Comparison of ENCODE assay signal across 10 mouse cellular contexts in the genomic region with DNA sequence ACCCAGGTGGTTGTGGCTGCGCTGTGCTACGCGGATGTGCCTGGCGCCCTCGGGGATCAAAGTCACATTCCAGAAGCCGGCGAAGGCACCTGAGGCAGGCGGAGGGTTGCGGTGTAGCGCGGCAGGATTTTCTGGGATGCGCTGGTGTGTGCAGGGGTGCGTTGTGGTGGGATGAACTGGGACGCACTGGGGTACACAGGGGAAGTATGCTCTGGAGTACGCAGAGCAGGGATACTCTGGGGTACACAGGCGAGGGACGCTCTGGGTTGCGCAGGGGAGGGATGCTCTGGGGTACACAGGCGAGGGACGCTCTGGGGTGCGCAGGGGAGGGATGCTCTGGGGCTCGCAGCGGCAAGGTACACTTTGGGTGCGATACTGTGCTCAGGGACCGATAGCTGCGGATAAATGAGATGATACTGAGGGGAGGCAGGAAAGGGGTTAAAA. TPM values are rescaled to one million over a fixed set of nuclear protein-coding genes. Genes with fewer than 3 reads are reported as not detected.
DNase-seq lines count a peak whose midpoint lies in the region; ATAC-seq and TF ChIP-seq lines count a peak whose summit lies in the region.
"Had no signal": no experiment of that assay in that cellular context is flagged by ENCODE, and none has a peak within 500 bp of the region (broad histone marks: within the 10 kb centered on the region; RNA-seq: fewer than 3 reads in every experiment).

No protein-coding gene starts in this region.

- peak overlapping the region; percentile 51 for H3K4me2 ChIP-seq in kidney, embryonic 14.5 days (replicated peaks; ENCODE audit: low read depth, low read length)
- peak overlapping the region; percentile 62 for H3K4me2 ChIP-seq in embryonic facial prominence, embryonic 13.5 days
- peak overlapping the region; percentile 52 for H3K4me2 ChIP-seq in hindbrain, postnatal 0 days (ENCODE audit: low read depth, low read length)
- H3K4me2 ChIP-seq in midbrain, embryonic 16.5 days (ENCODE audit: low read length): peak overlapping the region; percentile 59

- H3K9ac ChIP-seq in kidney, embryonic 14.5 days (ENCODE audit: low read depth, low read length): 0 out of 2 replicates have a peak overlapping the region, but pooled peaks have one; percentile 4
- H3K9ac ChIP-seq in embryonic facial prominence, embryonic 13.5 days: peak overlapping the region; percentile 55
- H3K9ac ChIP-seq in hindbrain, postnatal 0 days (replicated peaks; ENCODE audit: low read length): no peak overlapping the region
- H3K9ac ChIP-seq in midbrain, embryonic 16.5 days (ENCODE audit: low read depth, low read length): no peak overlapping the region

- no peak overlapping the region for H3K27ac ChIP-seq in kidney, embryonic 14.5 days (ENCODE audit: low read depth, low read length)
- no peak overlapping the region for H3K27ac ChIP-seq in embryonic facial prominence, embryonic 13.5 days
- H3K27ac ChIP-seq in hindbrain, postnatal 0 days: no peak overlapping the region
- no peak overlapping the region for H3K27ac ChIP-seq in midbrain, embryonic 16.5 days (ENCODE audit: low read length)
- H3K27ac ChIP-seq in thymus, adult 2 months (ENCODE audit: control insufficient read depth, insufficient read depth, low read length): no peak overlapping the region

- peak; percentile 20 for ATAC-seq in kidney, embryonic 14.5 days (ENCODE audit: low FRiP score, low TSS enrichment)
- 0 out of 2 replicates have a peak, but pooled peaks have one; percentile 35 for ATAC-seq in embryonic facial prominence, embryonic 13.5 days (ENCODE audit: insufficient number of reproducible peaks, insufficient read depth, low FRiP score, low TSS enrichment, low read depth)
- ATAC-seq in hindbrain, postnatal 0 days: peak; percentile 13
- ATAC-seq in midbrain, embryonic 16.5 days: peak; percentile 43
- ATAC-seq in CD4-positive, CD25-positive, alpha-beta regulatory T cell, adult 4 months: no peak

- no peak for TF ChIP-seq POLR2A in thymus, adult 2 months (IDR thresholded peaks at IDR 0.05; ENCODE audit: control insufficient read depth, extremely low read depth, insufficient read depth, low read length, poor library complexity)

- 2% methylated on average over 26 of the region's 26 CpGs for WGBS in kidney, embryonic 14.5 days
- whole genome bisulfite sequencing in embryonic facial prominence, embryonic 13.5 days: 1% methylated on average over 26 of the region's 26 CpGs
- 1% methylated on average over 26 of the region's 26 CpGs for WGBS in hindbrain, postnatal 0 days
- WGBS in midbrain, embryonic 16.5 days: 2% methylated on average over 26 of the region's 26 CpGs
- WGBS in thymus, adult 2 months: 11% methylated on average over 26 of the region's 26 CpGs

- no peak for DNase-seq in kidney, postnatal 36 days
- no peak for DNase-seq in hindbrain, postnatal 0 days (ENCODE audit: low spot score)
- no peak for DNase-seq in thymus, adult 2 months
- DNase-seq in retina, postnatal 1 day: no peak

- no peaks in the 10 kb centered on the region for H3K36me3 ChIP-seq in kidney, embryonic 14.5 days (ENCODE audit: control insufficient read depth, insufficient read depth, low read length)
- H3K36me3 ChIP-seq in embryonic facial prominence, embryonic 13.5 days: no peaks in the 10 kb centered on the region
- no peaks in the 10 kb centered on the region for H3K36me3 ChIP-seq in hindbrain, postnatal 0 days (ENCODE audit: insufficient read depth, low read length)
- no peaks in the 10 kb centered on the region for H3K36me3 ChIP-seq in midbrain, embryonic 16.5 days (ENCODE audit: control insufficient read depth, insufficient read depth, low read length)
- no peaks in the 10 kb centered on the region for H3K36me3 ChIP-seq in thymus, adult 2 months (ENCODE audit: control insufficient read depth, insufficient read depth, low read length)

- H3K4me1 ChIP-seq in kidney, embryonic 14.5 days (ENCODE audit: control insufficient read depth, insufficient read depth, low read length): peaks cover 19% of the 10 kb centered on the region
- H3K4me1 ChIP-seq in embryonic facial prominence, embryonic 13.5 days: peaks cover 54% of the 10 kb centered on the region
- H3K4me1 ChIP-seq in hindbrain, postnatal 0 days (ENCODE audit: insufficient read depth, low read length): peaks cover 7% of the 10 kb centered on the region; the same call in 1 of the 2 replicates
- H3K4me1 ChIP-seq in midbrain, embryonic 16.5 days (ENCODE audit: control insufficient read depth, insufficient read depth, low read length): peaks cover 12% of the 10 kb centered on the region
- H3K4me1 ChIP-seq in thymus, adult 2 months (replicated peaks; ENCODE audit: control insufficient read depth, insufficient read depth, low read length): peaks cover 23% of the 10 kb centered on the region

- peak overlapping the region; percentile 28 for H3K4me3 ChIP-seq in kidney, embryonic 14.5 days (ENCODE audit: low read length)
- peak overlapping the region; percentile 43 for H3K4me3 ChIP-seq in embryonic facial prominence, embryonic 13.5 days
- peak overlapping the region; percentile 24 for H3K4me3 ChIP-seq in hindbrain, postnatal 0 days (ENCODE audit: low read length)
- H3K4me3 ChIP-seq in midbrain, embryonic 16.5 days (ENCODE audit: low read depth, low read length): peak overlapping the region; percentile 34
- H3K4me3 ChIP-seq in thymus, adult 2 months (ENCODE audit: control insufficient read depth, insufficient read depth, low read length): no peak overlapping the region

- no peaks in the 10 kb centered on the region for H3K9me3 ChIP-seq in kidney, embryonic 14.5 days (ENCODE audit: control insufficient read depth, low read length)
- H3K9me3 ChIP-seq in embryonic facial prominence, embryonic 13.5 days: no peaks in the 10 kb centered on the region
- no peaks in the 10 kb centered on the region for H3K9me3 ChIP-seq in hindbrain, postnatal 0 days (ENCODE audit: low read length)
- H3K9me3 ChIP-seq in midbrain, embryonic 16.5 days (replicated peaks; ENCODE audit: control insufficient read depth, low read length, poor library complexity, severe bottlenecking): no peaks in the 10 kb centered on the region

- no peak for TF ChIP-seq CTCF in hindbrain, postnatal 0 days (IDR thresholded peaks at IDR 0.05; ENCODE audit: low read depth)
- no peak for TF ChIP-seq CTCF in thymus, adult 2 months (IDR thresholded peaks at IDR 0.05; ENCODE audit: borderline replicate concordance, control insufficient read depth, extremely low read depth, insufficient read depth, low read length, poor library complexity)

- peaks cover 70% of the 10 kb centered on the region for H3K27me3 ChIP-seq in kidney, embryonic 14.5 days (ENCODE audit: control insufficient read depth, insufficient read depth, low read length)
- peaks cover 75% of the 10 kb centered on the region for H3K27me3 ChIP-seq in embryonic facial prominence, embryonic 13.5 days
- H3K27me3 ChIP-seq in hindbrain, postnatal 0 days (ENCODE audit: insufficient read depth, low read length): peaks cover 58% of the 10 kb centered on the region
- peaks cover 62% of the 10 kb centered on the region for H3K27me3 ChIP-seq in midbrain, embryonic 16.5 days (ENCODE audit: control insufficient read depth, insufficient read depth, low read depth, low read length)
- H3K27me3 ChIP-seq in thymus, adult 2 months (ENCODE audit: control insufficient read depth, insufficient read depth, low read length): peaks cover 31% of the 10 kb centered on the region

RNA-seq across cellular contexts. Expression of a gene that starts 5.9 kb away (rescaled TPM):
- 1.2 and 2.7 TPM in 2 replicates for polyA plus RNA-seq in kidney, embryonic 14.5 days (2014; fragmentation: Nextera tagmentation; extraction: Ambion mirVana)
- polyA plus RNA-seq in embryonic facial prominence, embryonic 13.5 days (2015; fragmentation: Nextera tagmentation; extraction: Ambion mirVana): 3.2 and 4.3 TPM in 2 replicates
- total RNA-seq in hindbrain, postnatal 0 days (2014; rRNA removed): 0.18 and 1.0 TPM in 2 replicates
- 0.91 and 1.2 TPM in 2 replicates for polyA plus RNA-seq in hindbrain, postnatal 0 days (2015; fragmentation: Nextera tagmentation; extraction: Ambion mirVana)
- 0.38 and 0.40 TPM in 2 replicates for polyA plus RNA-seq in midbrain, embryonic 16.5 days (2015; fragmentation: Nextera tagmentation; extraction: Ambion mirVana)
- polyA plus RNA-seq in thymus, adult 2 months (2012; rRNA removed): 4.6 and 9.0 TPM in 2 replicates
- not detected for polyA plus RNA-seq in CD4-positive, CD25-positive, alpha-beta regulatory T cell, adult 4 months (2017; shearing (Covaris generic))
- total RNA-seq: neutrophil, adult 5-6 weeks had no signal

RNA-seq across cellular contexts. Expression of a gene that starts 12.6 kb away (rescaled TPM):
- 5.6 and 7.1 TPM in 2 replicates for polyA plus RNA-seq in kidney, embryonic 14.5 days (2014; fragmentation: Nextera tagmentation; extraction: Ambion mirVana)
- 6.0 and 6.3 TPM in 2 replicates for polyA plus RNA-seq in embryonic facial prominence, embryonic 13.5 days (2015; fragmentation: Nextera tagmentation; extraction: Ambion mirVana)
- total RNA-seq in hindbrain, postnatal 0 days (2014; rRNA removed): 3.7 TPM in 2 replicates
- polyA plus RNA-seq in hindbrain, postnatal 0 days (2015; fragmentation: Nextera tagmentation; extraction: Ambion mirVana): 5.2 and 5.5 TPM in 2 replicates
- polyA plus RNA-seq in midbrain, embryonic 16.5 days (2015; fragmentation: Nextera tagmentation; extraction: Ambion mirVana): 6.0 and 8.6 TPM in 2 replicates
- polyA plus RNA-seq in thymus, adult 2 months (2012; rRNA removed): 2.0 and 3.5 TPM in 2 replicates
- polyA plus RNA-seq in CD4-positive, CD25-positive, alpha-beta regulatory T cell, adult 4 months (2017; shearing (Covaris generic)): under 1 TPM in 1 of 2 experiments, not detected in 1; 0.51 TPM
- total RNA-seq: neutrophil, adult 5-6 weeks had no signal

RNA-seq across cellular contexts. Expression of a gene that starts 13.0 kb away (rescaled TPM):
- 6.2 and 8.1 TPM in 2 replicates for polyA plus RNA-seq in kidney, embryonic 14.5 days (2014; fragmentation: Nextera tagmentation; extraction: Ambion mirVana)
- 4.4 and 4.9 TPM in 2 replicates for polyA plus RNA-seq in embryonic facial prominence, embryonic 13.5 days (2015; fragmentation: Nextera tagmentation; extraction: Ambion mirVana)
- 3.8 and 6.7 TPM in 2 replicates for total RNA-seq in hindbrain, postnatal 0 days (2014; rRNA removed)
- polyA plus RNA-seq in hindbrain, postnatal 0 days (2015; fragmentation: Nextera tagmentation; extraction: Ambion mirVana): 11.0 and 11.8 TPM in 2 replicates
- polyA plus RNA-seq in midbrain, embryonic 16.5 days (2015; fragmentation: Nextera tagmentation; extraction: Ambion mirVana): 5.6 and 6.5 TPM in 2 replicates
- polyA plus RNA-seq in thymus, adult 2 months (2012; rRNA removed): 11.7 and 14.1 TPM in 2 replicates
- 10 to 100 TPM; 11.9 to 12.3 TPM for polyA plus RNA-seq in CD4-positive, CD25-positive, alpha-beta regulatory T cell, adult 4 months (2017; shearing (Covaris generic))
- total RNA-seq: neutrophil, adult 5-6 weeks had no signal

RNA-seq across cellular contexts. Expression of a gene that starts 13.9 kb away (rescaled TPM):
- polyA plus RNA-seq in kidney, embryonic 14.5 days (2014; fragmentation: Nextera tagmentation; extraction: Ambion mirVana): 0.62 and 0.66 TPM in 2 replicates
- 1.8 and 2.6 TPM in 2 replicates for polyA plus RNA-seq in embryonic facial prominence, embryonic 13.5 days (2015; fragmentation: Nextera tagmentation; extraction: Ambion mirVana)
- total RNA-seq in hindbrain, postnatal 0 days (2014; rRNA removed): 15.7 and 18.3 TPM in 2 replicates
- 8.9 and 9.3 TPM in 2 replicates for polyA plus RNA-seq in hindbrain, postnatal 0 days (2015; fragmentation: Nextera tagmentation; extraction: Ambion mirVana)
- 9.6 and 11.0 TPM in 2 replicates for polyA plus RNA-seq in midbrain, embryonic 16.5 days (2015; fragmentation: Nextera tagmentation; extraction: Ambion mirVana)
- 0.17 and 0.22 TPM in 2 replicates for polyA plus RNA-seq in thymus, adult 2 months (2012; rRNA removed)
- not detected for polyA plus RNA-seq in CD4-positive, CD25-positive, alpha-beta regulatory T cell, adult 4 months (2017; shearing (Covaris generic))
- total RNA-seq: hematopoietic stem cell, adult 5-6 weeks; neutrophil, adult 5-6 weeks had no signal

RNA-seq across cellular contexts. Expression of a gene that starts 22.0 kb away (rescaled TPM):
- 36.1 and 40.5 TPM in 2 replicates for polyA plus RNA-seq in kidney, embryonic 14.5 days (2014; fragmentation: Nextera tagmentation; extraction: Ambion mirVana)
- polyA plus RNA-seq in embryonic facial prominence, embryonic 13.5 days (2015; fragmentation: Nextera tagmentation; extraction: Ambion mirVana): 49.3 and 57.9 TPM in 2 replicates
- 28.9 and 36.0 TPM in 2 replicates for total RNA-seq in hindbrain, postnatal 0 days (2014; rRNA removed)
- 35.7 and 38.4 TPM in 2 replicates for polyA plus RNA-seq in hindbrain, postnatal 0 days (2015; fragmentation: Nextera tagmentation; extraction: Ambion mirVana)
- polyA plus RNA-seq in midbrain, embryonic 16.5 days (2015; fragmentation: Nextera tagmentation; extraction: Ambion mirVana): 21.9 and 26.7 TPM in 2 replicates
- polyA plus RNA-seq in thymus, adult 2 months (2012; rRNA removed): 78.9 and 93.8 TPM in 2 replicates
- 10 to 100 TPM; 47.1 to 59.9 TPM for polyA plus RNA-seq in CD4-positive, CD25-positive, alpha-beta regulatory T cell, adult 4 months (2017; shearing (Covaris generic))

Comparison
In these comparisons a context has a peak if more than half of its experiments do, and no peak if none do; other contexts are left out.
1. H3K9ac ChIP-seq: peak in kidney, embryonic 14.5 days (single experiment) and embryonic facial prominence, embryonic 13.5 days (single experiment); none in hindbrain, postnatal 0 days (single experiment) and midbrain, embryonic 16.5 days (single experiment).
2. Peak in every context shown above with its lines, with median percentiles within 50 percentile points of each other: H3K4me2 ChIP-seq.